Mouse (Mus musculus) stomach, embryonic 14.5 days (tissue): ENCODE measurements around the gene Car11. TPM values are rescaled to one million over a fixed set of nuclear protein-coding genes. Genes with fewer than 3 reads are reported as not detected.

Experiments
- ATAC-seq: fragments of 200-750 bp; cut with Nextera tagmentation; 2 replicates; pipeline ENCODE4 v1.8.0; 2017; ENCODE audit warnings: low read depth, moderate TSS enrichment; ENCODE audit not compliant: insufficient number of reproducible peaks, insufficient read depth, low FRiP score
- H3K27ac ChIP-seq: fragments of 300-500 bp; sonication (generic); 2 replicates; pipeline ENCODE4 v1.5.1; 2014; ENCODE audit warnings: mild to moderate bottlenecking, low read length, moderate library complexity, mixed read lengths
- H3K27me3 ChIP-seq: fragments of 300-500 bp; sonication (generic); 2 replicates; pipeline ENCODE4 v1.6.1; 2014; ENCODE audit warnings: low read length, control low read depth, mixed read lengths; ENCODE audit not compliant: control insufficient read depth, insufficient read depth
- H3K36me3 ChIP-seq: fragments of 300-500 bp; sonication (generic); 2 replicates; pipeline ENCODE4 v1.6.1; 2014; ENCODE audit warnings: mild to moderate bottlenecking, control low read depth, low read length, moderate library complexity, mixed read lengths; ENCODE audit not compliant: control insufficient read depth, insufficient read depth
- H3K4me1 ChIP-seq: fragments of 300-500 bp; sonication (generic); 2 replicates; pipeline ENCODE4 v1.6.1; 2014; ENCODE audit warnings: low read length, control low read depth, mixed read lengths; ENCODE audit not compliant: control insufficient read depth, insufficient read depth
- H3K4me2 ChIP-seq: fragments of 300-500 bp; sonication (generic); replicated peaks from 2 replicates; pipeline ENCODE4 v1.6.1; 2014; ENCODE audit warnings: low read depth, low read length, control low read depth
- H3K4me3 ChIP-seq: fragments of 300-500 bp; sonication (generic); 2 replicates; pipeline ENCODE4 v1.5.1; 2014; ENCODE audit warnings: low read depth, low read length, control low read depth
- H3K9ac ChIP-seq: fragments of 300-500 bp; sonication (generic); replicated peaks from 2 replicates; pipeline ENCODE4 v1.6.1; 2014; ENCODE audit warnings: low read depth, mild to moderate bottlenecking, control low read depth, low read length, moderate library complexity, mixed read lengths
- H3K9me3 ChIP-seq: fragments of 300-500 bp; sonication (generic); 2 replicates; pipeline ENCODE4 v1.6.1; 2016; ENCODE audit warnings: low read depth, low read length, control low read depth; ENCODE audit not compliant: control insufficient read depth
- WGBS: fragments of 180-500 bp; shearing (Covaris S2); extraction: QIAGEN DNeasy Blood & Tissue Kit; methylation state at CpG from one replicate; pipeline ENCODE4 v1.1.7; 2014; 5-methylcytosine and 5-hydroxymethylcytosine counted together
- polyA plus RNA-seq: library from polyadenylated mRNA; unstranded; fragments of >200 nt; fragmentation: Nextera tagmentation; extraction: Ambion mirVana; gene quantifications from 2 replicates; pipeline ENCODE4 v1.2.1, GENCODE M21; 2014

The Car11 gene
- polyA plus RNA-seq, 1 experiment from 2014 or later: 11.4 TPM

GRCm38 (mm10) chr7:45725713-45726112, 26.1 kb downstream of the Car11 start, which contains the start of gene Spaca4:
TSS of gene Spaca4 (minus strand) at chr7:45725813.
- WGBS: 88% methylated on average over 11 of the region's 11 CpGs
- no peak within 1 kb of the TSS for H3K4me3 ChIP-seq
- H3K4me2 ChIP-seq: no peak within 1 kb of the TSS
- H3K27ac ChIP-seq: peak within 1 kb of the TSS; percentile 56; the same call in 1 of the 2 replicates
- H3K9ac ChIP-seq: no peak within 1 kb of the TSS
- no peak for ATAC-seq
- H3K9me3 ChIP-seq: no peaks in the 10 kb centered on the region
- H3K36me3 ChIP-seq: peaks cover 36% of the 10 kb centered on the region
- peaks cover 5% of the 10 kb centered on the region for H3K4me1 ChIP-seq
- no peaks in the 10 kb centered on the region for H3K27me3 ChIP-seq

- WGBS: 91% methylated on average over 10 of the region's 10 CpGs
- no peak for ATAC-seq
- H3K27ac ChIP-seq: peak overlapping the region; percentile 56; the same call in 1 of the 2 replicates
- H3K4me3 ChIP-seq: no peak overlapping the region
- peaks cover 31% of the 10 kb centered on the region for H3K36me3 ChIP-seq
- no peaks in the 10 kb centered on the region for H3K9me3 ChIP-seq
- peaks cover 11% of the 10 kb centered on the region for H3K4me1 ChIP-seq
- H3K9ac ChIP-seq: no peak overlapping the region
- no peak overlapping the region for H3K4me2 ChIP-seq
- H3K27me3 ChIP-seq: no peaks in the 10 kb centered on the region
Measured at GRCm38 (mm10) chr7:45726419-45726818, 26.8 kb downstream of the Car11 start.

- H3K9ac ChIP-seq: no peak overlapping the region
- H3K27ac ChIP-seq: peak overlapping the region; percentile 56; the same call in 1 of the 2 replicates
- H3K4me2 ChIP-seq: no peak overlapping the region
- peaks cover 28% of the 10 kb centered on the region for H3K36me3 ChIP-seq
- H3K4me1 ChIP-seq: peaks cover 11% of the 10 kb centered on the region
- no peaks in the 10 kb centered on the region for H3K27me3 ChIP-seq
- H3K9me3 ChIP-seq: no peaks in the 10 kb centered on the region
- 75% methylated on average over 3 of the region's 3 CpGs for WGBS
- H3K4me3 ChIP-seq: no peak overlapping the region
- ATAC-seq: peak; percentile 59
Measured at GRCm38 (mm10) chr7:45727625-45728024, 28.0 kb downstream of the Car11 start.

- peaks cover 7% of the 10 kb centered on the region; the same call in 1 of the 2 replicates for H3K36me3 ChIP-seq
- H3K4me1 ChIP-seq: peaks cover 11% of the 10 kb centered on the region
- no peak overlapping the region for H3K9ac ChIP-seq
- H3K27me3 ChIP-seq: no peaks in the 10 kb centered on the region
- peak overlapping the region; percentile 44; the same call in 1 of the 2 replicates for H3K27ac ChIP-seq
- WGBS: 15% methylated on average over 16 of the region's 16 CpGs
- ATAC-seq: peak; percentile 16; the same call in 1 of the 2 replicates
- H3K4me3 ChIP-seq: no peak overlapping the region
- H3K9me3 ChIP-seq: no peaks in the 10 kb centered on the region
- H3K4me2 ChIP-seq: no peak overlapping the region
Measured at GRCm38 (mm10) chr7:45730727-45731431, 31.2 kb downstream of the Car11 start.

GRCm38 (mm10) chr7:45733477-45733876, 33.8 kb downstream of the Car11 start:
- no peaks in the 10 kb centered on the region for H3K36me3 ChIP-seq
- H3K4me3 ChIP-seq: no peak overlapping the region
- no peaks in the 10 kb centered on the region for H3K27me3 ChIP-seq
- H3K27ac ChIP-seq: no peak overlapping the region
- H3K4me2 ChIP-seq: no peak overlapping the region
- 80% methylated on average over 5 of the region's 5 CpGs for WGBS
- no peak for ATAC-seq
- H3K9ac ChIP-seq: no peak overlapping the region
- no peaks in the 10 kb centered on the region for H3K9me3 ChIP-seq
- peaks cover 11% of the 10 kb centered on the region for H3K4me1 ChIP-seq

GRCm38 (mm10) chr7:45739162-45739763, 39.6 kb downstream of the Car11 start:
- no peaks in the 10 kb centered on the region for H3K36me3 ChIP-seq
- 6% methylated on average over 9 of the region's 9 CpGs for WGBS
- no peak overlapping the region for H3K9ac ChIP-seq
- H3K27ac ChIP-seq: no peak overlapping the region
- no peaks in the 10 kb centered on the region for H3K9me3 ChIP-seq
- ATAC-seq: peak; percentile 82
- H3K27me3 ChIP-seq: no peaks in the 10 kb centered on the region
- H3K4me1 ChIP-seq: no peaks in the 10 kb centered on the region
- H3K4me3 ChIP-seq: no peak overlapping the region
- no peak overlapping the region for H3K4me2 ChIP-seq

GRCm38 (mm10) chr7:45739820-45740219, 40.2 kb downstream of the Car11 start:
- Histone ChIP-seq H3K4me3 (no peak overlapping the region), H3K9ac (no peak overlapping the region), H3K27me3 (no peaks in the 10 kb centered on the region), H3K27ac (no peak overlapping the region), H3K4me1 (no peaks in the 10 kb centered on the region), H3K36me3 (no peaks in the 10 kb centered on the region), H3K9me3 (no peaks in the 10 kb centered on the region), H3K4me2 (no peak overlapping the region)
- WGBS: 62% methylated on average over 10 of the region's 10 CpGs
- ATAC-seq: no peak

- Histone ChIP-seq H3K4me3 (no peak overlapping the region), H3K4me2 (no peak overlapping the region)
Measured at GRCm38 (mm10) chr7:45741308-45741707, 41.7 kb downstream of the Car11 start.

More at GRCm38 (mm10) chr7:45741308-45741707, 41.7 kb downstream of the Car11 start:
- no peaks in the 10 kb centered on the region for H3K27me3 ChIP-seq
- ATAC-seq: no peak
- WGBS: 76% methylated on average over 12 of the region's 12 CpGs
- no peaks in the 10 kb centered on the region for H3K9me3 ChIP-seq
- H3K9ac ChIP-seq: no peak overlapping the region
- no peak overlapping the region for H3K27ac ChIP-seq
- no peaks in the 10 kb centered on the region for H3K36me3 ChIP-seq
- H3K4me1 ChIP-seq: no peaks in the 10 kb centered on the region
